Mouse (Mus musculus) MEL (cell line): ENCODE results near the gene Alkbh7.

Experiments
- BHLHE40 ChIP-seq: IDR thresholded peaks from 2 replicates; pipeline ENCODE4 v1.6.1; 2012; ENCODE audit warnings: low read depth, mild to moderate bottlenecking, inconsistent platforms, low read length, improper control_type of control experiment, borderline replicate concordance
- CTCF ChIP-seq, 3 experiments: IDR thresholded peaks in 2 of 3; conservative IDR thresholded peaks in 1 of 3; 2 replicates each; pipeline ENCODE4 v1.5.1; 2011 to 2012; ENCODE audit warnings: low read length in 3 of 3, low read depth in 2 of 3, mild to moderate bottlenecking in 2 of 3, improper control_type of control experiment in 1 of 3, inconsistent platforms in 1 of 3, mixed read lengths in 1 of 3, moderate library complexity in 1 of 3; ENCODE audit not compliant: control insufficient read depth in 1 of 3, insufficient read depth in 1 of 3, poor library complexity in 1 of 3, severe bottlenecking in 1 of 3
- ELF1 ChIP-seq: IDR thresholded peaks from 2 replicates; pipeline ENCODE4 v1.6.1; 2014; ENCODE audit warnings: low read depth, mild to moderate bottlenecking, inconsistent platforms, low read length, improper control_type of control experiment, moderate library complexity
- GATA1 ChIP-seq: IDR thresholded peaks from 2 replicates; pipeline ENCODE4 v1.6.1; 2011; ENCODE audit warnings: low read depth, low read length, improper control_type of control experiment
- MAX ChIP-seq: IDR thresholded peaks from 2 replicates; pipeline ENCODE4 v1.6.1; 2011; ENCODE audit warnings: low read length, improper control_type of control experiment
- MYC ChIP-seq: IDR thresholded peaks from 2 replicates; pipeline ENCODE4 v1.6.1; 2011; ENCODE audit warnings: low read depth, mild to moderate bottlenecking, low read length, improper control_type of control experiment, moderate library complexity
- NRF1 ChIP-seq: IDR thresholded peaks from 2 replicates; pipeline ENCODE4 v1.6.1; 2014; ENCODE audit warnings: low read depth, mild to moderate bottlenecking, inconsistent platforms, low read length, improper control_type of control experiment, moderate library complexity; ENCODE audit not compliant: poor library complexity, insufficient read depth, severe bottlenecking
- POLR2A ChIP-seq, 2 experiments: IDR thresholded peaks; 2 replicates each; pipeline ENCODE4 v1.6.1; 2011 to 2012; ENCODE audit warnings: low read length in 2 of 2, mild to moderate bottlenecking in 2 of 2, control low read depth in 1 of 2, improper control_type of control experiment in 1 of 2, low read depth in 1 of 2, moderate library complexity in 1 of 2; ENCODE audit not compliant: control insufficient read depth in 1 of 2, insufficient read depth in 1 of 2, poor library complexity in 1 of 2
- POLR2AphosphoS2 ChIP-seq: IDR thresholded peaks from 2 replicates; pipeline ENCODE4 v1.6.1; 2011; ENCODE audit warnings: low read length, improper control_type of control experiment
- RAD21 ChIP-seq: IDR thresholded peaks from 2 replicates; pipeline ENCODE4 v1.6.1; 2011; ENCODE audit warnings: mild to moderate bottlenecking, low read depth, low read length, improper control_type of control experiment
- TCF12 ChIP-seq: IDR thresholded peaks from 2 replicates; pipeline ENCODE4 v1.6.1; 2014; ENCODE audit warnings: low read depth, mild to moderate bottlenecking, inconsistent platforms, low read length, improper control_type of control experiment, moderate library complexity

GRCm38 (mm10) chr17:56975391-56975790, 21.7 kb upstream of the Alkbh7 start:
- no peak for TF ChIP-seq CTCF (IDR thresholded peaks at IDR 0.05 in 2 of 3, conservative IDR thresholded peaks at IDR 0.05 in 1 of 3; ENCODE audit: control insufficient read depth in 1 of 3, insufficient read depth in 1 of 3, low read depth in 2 of 3, low read length in 3 of 3, poor library complexity in 1 of 3, severe bottlenecking in 1 of 3)
- TF ChIP-seq RAD21, result no peak
- no peak for TF ChIP-seq POLR2AphosphoS2
- TF ChIP-seq ELF1, result no peak
- no peak for TF ChIP-seq TCF12
- TF ChIP-seq GATA1, result no peak
- no peak for TF ChIP-seq MAX
- no peak for TF ChIP-seq NRF1
- TF ChIP-seq POLR2A (IDR thresholded peaks at IDR 0.05; ENCODE audit: control insufficient read depth in 1 of 2, insufficient read depth in 1 of 2, low read depth in 1 of 2, low read length in 2 of 2, poor library complexity in 1 of 2), result no peak
- TF ChIP-seq MYC, result no peak
- TF ChIP-seq BHLHE40, result no peak
